Comparison of ENCODE assay signal across 14 mouse cellular contexts in genomic region chr7:110985581-110986265, GRCm38 (mm10). TPM values are rescaled to one million over a fixed set of nuclear protein-coding genes. Genes with fewer than 3 reads are reported as not detected.
A peak's percentile ranks its signal among the peaks of the same experiment; 100 is the strongest.
DNase-seq lines count a peak whose midpoint lies in the region; ATAC-seq and TF ChIP-seq lines count a peak whose summit lies in the region.
"Had no signal": no experiment of that assay in that cellular context is flagged by ENCODE, and none has a peak within 500 bp of the region (broad histone marks: within the 10 kb centered on the region; RNA-seq: fewer than 3 reads in every experiment).

No protein-coding gene starts in this region.

- WGBS in embryonic facial prominence, embryonic 14.5 days: 71% methylated on average over 7 of the region's 7 CpGs
- 67% methylated on average over 7 of the region's 7 CpGs for WGBS in embryonic facial prominence, embryonic 10.5 days
- 71% methylated on average over 7 of the region's 7 CpGs for WGBS in small intestine, adult 2 months

- 0 out of 2 replicates have a peak, but pooled peaks have one; percentile 15 for TF ChIP-seq POLR2A in small intestine, adult 2 months (IDR thresholded peaks at IDR 0.05; ENCODE audit: low read depth, low read length)

- no peak overlapping the region for H3K27ac ChIP-seq in embryonic facial prominence, embryonic 14.5 days (replicated peaks; ENCODE audit: low read depth, low read length)
- no peak overlapping the region for H3K27ac ChIP-seq in embryonic facial prominence, embryonic 10.5 days (replicated peaks)
- H3K27ac ChIP-seq in small intestine, adult 2 months (ENCODE audit: insufficient read depth, low read depth, low read length): no peak overlapping the region
- H3K27ac ChIP-seq: left cerebral cortex, adult 2 months had no signal

- ATAC-seq in embryonic facial prominence, embryonic 14.5 days (ENCODE audit: low read depth): no peak
- ATAC-seq: inflammation-experienced regulatory T-cells, adult 6 months had no signal

- H3K36me3 ChIP-seq in embryonic facial prominence, embryonic 14.5 days (ENCODE audit: control insufficient read depth, insufficient read depth, low read length): no peaks in the 10 kb centered on the region
- H3K36me3 ChIP-seq in embryonic facial prominence, embryonic 10.5 days (replicated peaks): no peaks in the 10 kb centered on the region
- no peaks in the 10 kb centered on the region for H3K36me3 ChIP-seq in small intestine, adult 2 months (ENCODE audit: control insufficient read depth, insufficient read depth, low read length)

- H3K4me2 ChIP-seq in embryonic facial prominence, embryonic 14.5 days (ENCODE audit: low read depth, low read length): no peak overlapping the region

- TF ChIP-seq CTCF in small intestine, adult 2 months (IDR thresholded peaks at IDR 0.05; ENCODE audit: extremely low read depth, insufficient read length, insufficient replicate concordance, low read depth, low read length): no peak

- no peaks in the 10 kb centered on the region for H3K27me3 ChIP-seq in embryonic facial prominence, embryonic 14.5 days (replicated peaks; ENCODE audit: control insufficient read depth, insufficient read depth, low read length)
- H3K27me3 ChIP-seq in embryonic facial prominence, embryonic 10.5 days (replicated peaks; ENCODE audit: low read depth, poor library complexity, severe bottlenecking): no peaks in the 10 kb centered on the region
- no peaks in the 10 kb centered on the region for H3K27me3 ChIP-seq in small intestine, adult 2 months (ENCODE audit: control insufficient read depth, insufficient read depth, low read length)

- DNase-seq in embryonic facial prominence, embryonic 14.5 days (ENCODE audit: low spot score): peak; percentile 10
- no peak for DNase-seq in embryonic facial prominence, embryonic 10.5 days (ENCODE audit: low spot score)
- peak; percentile 45 for DNase-seq in retina, postnatal 1 day
- no peak for DNase-seq in retina, embryonic 14.5 days (ENCODE audit: low spot score)
- DNase-seq in kidney, adult 9 months: peak; percentile 66
- DNase-seq in frontal cortex, postnatal 10 days (ENCODE audit: low spot score in 2 of 2): no peak
- no peak for DNase-seq in Muller cell, postnatal 12 days (ENCODE audit: inconsistent ontology term)
- DNase-seq: cerebellum, adult 8-10 months; liver; spleen, adult 18-20 months; thymus, postnatal 14 days had no signal

- H3K4me1 ChIP-seq in embryonic facial prominence, embryonic 14.5 days (ENCODE audit: control insufficient read depth, insufficient read depth, low read length): peaks cover 6% of the 10 kb centered on the region; the same call in 1 of the 2 replicates
- H3K4me1 ChIP-seq in embryonic facial prominence, embryonic 10.5 days: peaks cover 29% of the 10 kb centered on the region
- peaks cover 5% of the 10 kb centered on the region; the same call in 1 of the 2 replicates for H3K4me1 ChIP-seq in small intestine, adult 2 months (ENCODE audit: control insufficient read depth, insufficient read depth, insufficient read length, low read length)

- no peak overlapping the region for H3K4me3 ChIP-seq in embryonic facial prominence, embryonic 14.5 days (ENCODE audit: low read depth, low read length)
- no peak overlapping the region for H3K4me3 ChIP-seq in embryonic facial prominence, embryonic 10.5 days
- no peak overlapping the region for H3K4me3 ChIP-seq in small intestine, adult 2 months (ENCODE audit: low read depth, low read length)
- H3K4me3 ChIP-seq: left cerebral cortex, adult 2 months had no signal

- no peak overlapping the region for H3K9ac ChIP-seq in embryonic facial prominence, embryonic 14.5 days (ENCODE audit: low read depth, low read length)

- H3K9me3 ChIP-seq in embryonic facial prominence, embryonic 14.5 days (ENCODE audit: control insufficient read depth, low read length): no peaks in the 10 kb centered on the region
- no peaks in the 10 kb centered on the region for H3K9me3 ChIP-seq in embryonic facial prominence, embryonic 10.5 days

RNA-seq across cellular contexts. Expression of gene Mrvi1, which starts 3.5 kb away (rescaled TPM):
- polyA plus RNA-seq in embryonic facial prominence, embryonic 14.5 days (2014; fragmentation: Nextera tagmentation; extraction: Ambion mirVana): 1.8 and 3.0 TPM in 2 replicates
- 0.87 and 1.5 TPM in 2 replicates for polyA plus RNA-seq in embryonic facial prominence, embryonic 10.5 days (2016; fragmentation: Nextera tagmentation; extraction: Ambion mirVana)
- 11.7 and 14.8 TPM in 2 replicates for polyA plus RNA-seq in small intestine, adult 2 months (2012; rRNA removed)

RNA-seq across cellular contexts. Expression of gene Ctr9, which starts 43.0 kb away (rescaled TPM):
- polyA plus RNA-seq in embryonic facial prominence, embryonic 14.5 days (2014; fragmentation: Nextera tagmentation; extraction: Ambion mirVana): 59.4 and 62.7 TPM in 2 replicates
- 86.4 and 87.5 TPM in 2 replicates for polyA plus RNA-seq in embryonic facial prominence, embryonic 10.5 days (2016; fragmentation: Nextera tagmentation; extraction: Ambion mirVana)
- 2.3 and 3.9 TPM in 2 replicates for polyA plus RNA-seq in small intestine, adult 2 months (2012; rRNA removed)

Comparison
In these comparisons a context has a peak if more than half of its experiments do, and no peak if none do; other contexts are left out.
1. DNase-seq: peak in embryonic facial prominence, embryonic 14.5 days (single experiment), retina, postnatal 1 day (single experiment) and kidney, adult 9 months (single experiment); none in embryonic facial prominence, embryonic 10.5 days (single experiment), retina, embryonic 14.5 days (single experiment), frontal cortex, postnatal 10 days (0 of 2) and Muller cell, postnatal 12 days (single experiment).
2. RNA of gene Ctr9, which starts 43.0 kb away (polyA plus RNA-seq): 86.4 to 87.5 TPM in embryonic facial prominence, embryonic 10.5 days and 59.4 to 62.7 TPM in embryonic facial prominence, embryonic 14.5 days; 2.3 to 3.9 TPM in small intestine, adult 2 months; every median in the first group is over 10 times any median in the second.